Mouse (Mus musculus): ENCODE measurements around the gene Ubqln1. TPM values are rescaled to one million over a fixed set of nuclear protein-coding genes. Genes with fewer than 3 reads are reported as not detected.

Ubqln1 gene
- 12.5 TPM for polyA plus RNA-seq (2015; fragmentation: Illumina TruSeq; extraction: RNeasy Lipid Tissue Mini Kit (QIAGEN cat#74804); ENCODE audit: insufficient read depth, low read depth, low replicate concordance)

GRCm38 (mm10) chr13:58215592-58216341, at the start of gene Ubqln1:
TSS of gene Ubqln1 (minus strand) at chr13:58215653.

DNA sequence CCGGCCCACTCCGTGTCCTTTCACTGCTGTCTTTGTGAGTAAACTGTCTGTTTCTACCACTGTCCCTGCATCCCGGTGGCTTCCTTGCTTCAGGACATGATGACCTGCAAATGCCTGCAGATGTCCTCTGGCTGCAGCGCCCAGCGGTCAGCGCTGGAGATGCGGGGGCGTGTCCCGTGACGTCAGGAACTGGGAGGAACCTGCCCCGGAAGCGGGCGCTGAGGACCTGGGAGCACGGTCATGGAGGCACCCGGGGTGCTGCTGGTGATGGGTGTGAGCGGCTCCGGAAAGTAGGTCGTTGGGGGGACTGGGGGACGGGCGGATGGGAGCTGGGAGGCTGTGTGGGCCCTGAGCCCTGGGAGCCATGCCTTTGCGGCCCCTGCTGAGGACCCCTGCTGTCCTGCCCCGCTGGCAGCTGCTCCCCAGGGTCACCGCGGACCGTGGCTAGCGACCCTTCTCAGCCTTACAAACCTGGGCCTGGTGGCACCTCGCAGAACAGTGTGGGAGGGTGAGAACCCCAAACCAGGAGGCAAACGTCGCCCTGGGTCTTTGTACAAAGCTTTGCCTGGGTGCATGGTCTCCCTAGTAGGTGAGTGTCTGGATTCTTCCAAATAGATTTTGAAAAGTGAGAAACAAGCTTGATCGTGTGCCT, 57.9 kb downstream of the Ubqln1 start, which contains the start of gene Idnk:
TSS of gene Idnk (plus strand) at position 203 of the 652 bp plus-strand sequence.

GRCm38 (mm10) chr13:58128396-58128767, 87.1 kb downstream of the Ubqln1 start, which contains the start of gene Hnrnpa0:
TSS of gene Hnrnpa0 (minus strand) at chr13:58128556.

Other genes with a start within 250 kb of the Ubqln1 start
- gene Klhl3, start 102.1 kb downstream of the Ubqln1 start, polyA plus RNA-seq (2015; fragmentation: Illumina TruSeq; extraction: RNeasy Lipid Tissue Mini Kit (QIAGEN cat#74804); ENCODE audit: insufficient read depth, low read depth, low replicate concordance): 1.7 TPM
- 11.9 TPM for gene Hnrnpa0, start 87.1 kb downstream of the Ubqln1 start, polyA plus RNA-seq (2015; fragmentation: Illumina TruSeq; extraction: RNeasy Lipid Tissue Mini Kit (QIAGEN cat#74804); ENCODE audit: insufficient read depth, low read depth, low replicate concordance)
- gene Idnk, start 58.0 kb downstream of the Ubqln1 start, polyA plus RNA-seq (2015; fragmentation: Illumina TruSeq; extraction: RNeasy Lipid Tissue Mini Kit (QIAGEN cat#74804); ENCODE audit: insufficient read depth, low read depth, low replicate concordance): 12.2 TPM
- gene Gkap1, start 60.0 kb upstream of the Ubqln1 start, polyA plus RNA-seq (2015; fragmentation: Illumina TruSeq; extraction: RNeasy Lipid Tissue Mini Kit (QIAGEN cat#74804); ENCODE audit: insufficient read depth, low read depth, low replicate concordance): 4.9 TPM
- 0.46 TPM for gene Kif27, start 143.5 kb upstream of the Ubqln1 start, polyA plus RNA-seq (2015; fragmentation: Illumina TruSeq; extraction: RNeasy Lipid Tissue Mini Kit (QIAGEN cat#74804); ENCODE audit: insufficient read depth, low read depth, low replicate concordance)
- 3.8 TPM for gene 2210016F16Rik, start 169.6 kb upstream of the Ubqln1 start, polyA plus RNA-seq (2015; fragmentation: Illumina TruSeq; extraction: RNeasy Lipid Tissue Mini Kit (QIAGEN cat#74804); ENCODE audit: insufficient read depth, low read depth, low replicate concordance)
- gene Rmi1, start 186.6 kb upstream of the Ubqln1 start, polyA plus RNA-seq (2015; fragmentation: Illumina TruSeq; extraction: RNeasy Lipid Tissue Mini Kit (QIAGEN cat#74804); ENCODE audit: insufficient read depth, low read depth, low replicate concordance): 6.7 TPM
- gene Hnrnpk, start 187.7 kb upstream of the Ubqln1 start, polyA plus RNA-seq (2015; fragmentation: Illumina TruSeq; extraction: RNeasy Lipid Tissue Mini Kit (QIAGEN cat#74804); ENCODE audit: insufficient read depth, low read depth, low replicate concordance): 107 TPM